Mouse (Mus musculus): ENCODE data around the gene Rapgef4.

- TF ChIP-seq CTCF (IDR thresholded peaks at IDR 0.05; ENCODE audit: borderline replicate concordance, insufficient read depth, low read depth, low read length) (no peak), POLR2A (IDR thresholded peaks at IDR 0.05; ENCODE audit: borderline replicate concordance, insufficient read depth, low read length) (no peak)
Measured at GRCm38 (mm10) chr2:72238421-72238820, 257.4 kb downstream of the Rapgef4 start.
